Mouse (Mus musculus): ENCODE data around the gene Zcwpw1. TPM values are rescaled to one million over a fixed set of nuclear protein-coding genes. Genes with fewer than 3 reads are reported as not detected.

Zcwpw1 gene
- total RNA-seq, 1 experiment, result 33.0 TPM

DNA sequence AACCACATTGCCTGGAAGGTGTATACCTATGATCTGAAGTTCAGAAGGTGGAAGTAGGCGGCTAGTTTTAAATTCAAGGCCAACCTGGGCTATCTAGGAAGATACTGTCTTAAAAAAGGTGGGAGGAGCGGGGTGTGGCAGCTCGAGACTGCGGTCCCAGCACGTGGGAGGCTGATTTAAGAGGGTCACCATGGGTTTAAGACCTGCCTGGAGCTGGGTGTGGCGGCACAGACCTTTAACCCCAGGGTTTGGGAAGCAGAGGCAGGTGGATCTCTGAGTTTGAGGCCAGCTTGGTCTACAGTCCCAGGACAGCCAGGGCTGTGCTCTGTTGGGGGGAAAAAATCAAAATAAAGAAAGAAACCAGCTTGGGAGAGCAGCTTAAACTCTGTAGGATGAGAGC is 35.6 kb upstream of the Zcwpw1 start:
- Histone ChIP-seq H3K4me3 (ENCODE audit: insufficient read depth in 1 of 2, low read depth in 1 of 2, low read length in 2 of 2, poor library complexity in 1 of 2, severe bottlenecking in 1 of 2) (no peak overlapping the region), H3K9me3 (ENCODE audit: control insufficient read depth, insufficient read depth, low read depth, low read length) (no peaks in the 10 kb centered on the region), H3K36me3 (ENCODE audit: control insufficient read depth, insufficient read depth, low read length, poor library complexity, severe bottlenecking) (peaks cover 12% of the 10 kb centered on the region; the same call in 1 of the 2 replicates), H3K9ac (ENCODE audit: insufficient read depth, low read depth, low read length, poor library complexity, severe bottlenecking) (no peak overlapping the region), H3K4me1 (ENCODE audit: control insufficient read depth in 2 of 2, insufficient read depth in 2 of 2, low read length in 2 of 2, poor library complexity in 1 of 2) (peaks cover 6 to 45% of the 10 kb centered on the region in 2 experiments; a peak in 3 of 4 replicates), H3K27ac (ENCODE audit: insufficient read depth, low read depth, low read length, poor library complexity, severe bottlenecking) (no peak overlapping the region; the same call in 1 of the 2 replicates)
- in situ Hi-C loops (cut with MboI; ENCODE audit: low sequenced_read_pairs in 2 of 2, unreplicated experiment in 2 of 2), result no loop called here
- no peak for DNase-seq (ENCODE audit: low read depth, low spot score)
- TF ChIP-seq ZC3H11A (IDR thresholded peaks at IDR 0.05; ENCODE audit: borderline replicate concordance, low read depth, low read length) (no peak), ZNF384 (IDR thresholded peaks at IDR 0.05; ENCODE audit: low read depth, low read length) (no peak), CHD2 (IDR thresholded peaks at IDR 0.05; ENCODE audit: low read depth, low read length) (no peak)

GRCm38 (mm10) chr5:137753111-137753832 is 34.3 kb upstream of the Zcwpw1 start:
- in situ Hi-C loops (cut with MboI; ENCODE audit: low sequenced_read_pairs in 2 of 2, unreplicated experiment in 2 of 2), result no loop called here
- Histone ChIP-seq H3K27ac (ENCODE audit: insufficient read depth, low read depth, low read length, poor library complexity, severe bottlenecking) (no peak overlapping the region; the same call in 1 of the 2 replicates), H3K9ac (ENCODE audit: insufficient read depth, low read depth, low read length, poor library complexity, severe bottlenecking) (no peak overlapping the region), H3K36me3 (ENCODE audit: control insufficient read depth, insufficient read depth, low read length, poor library complexity, severe bottlenecking) (peaks cover 12% of the 10 kb centered on the region; the same call in 1 of the 2 replicates), H3K4me3 (ENCODE audit: insufficient read depth in 1 of 2, low read depth in 1 of 2, low read length in 2 of 2, poor library complexity in 1 of 2, severe bottlenecking in 1 of 2) (no peak overlapping the region), H3K9me3 (ENCODE audit: control insufficient read depth, insufficient read depth, low read depth, low read length) (no peaks in the 10 kb centered on the region), H3K4me1 (ENCODE audit: control insufficient read depth in 2 of 2, insufficient read depth in 2 of 2, low read length in 2 of 2, poor library complexity in 1 of 2) (peaks cover 5 to 46% of the 10 kb centered on the region in 2 experiments; a peak in 3 of 4 replicates)
- TF ChIP-seq CHD2 (IDR thresholded peaks at IDR 0.05; ENCODE audit: low read depth, low read length) (no peak), MAFK (IDR thresholded peaks at IDR 0.05; ENCODE audit: insufficient read depth, low read depth, low read length) (no peak), HCFC1 (IDR thresholded peaks at IDR 0.05; ENCODE audit: borderline replicate concordance, insufficient read depth, low read length) (no peak), ZNF384 (IDR thresholded peaks at IDR 0.05; ENCODE audit: low read depth, low read length) (no peak), ZC3H11A (IDR thresholded peaks at IDR 0.05; ENCODE audit: borderline replicate concordance, low read depth, low read length) (no peak)
- DNase-seq (ENCODE audit: low read depth, low spot score), result no peak

DNA sequence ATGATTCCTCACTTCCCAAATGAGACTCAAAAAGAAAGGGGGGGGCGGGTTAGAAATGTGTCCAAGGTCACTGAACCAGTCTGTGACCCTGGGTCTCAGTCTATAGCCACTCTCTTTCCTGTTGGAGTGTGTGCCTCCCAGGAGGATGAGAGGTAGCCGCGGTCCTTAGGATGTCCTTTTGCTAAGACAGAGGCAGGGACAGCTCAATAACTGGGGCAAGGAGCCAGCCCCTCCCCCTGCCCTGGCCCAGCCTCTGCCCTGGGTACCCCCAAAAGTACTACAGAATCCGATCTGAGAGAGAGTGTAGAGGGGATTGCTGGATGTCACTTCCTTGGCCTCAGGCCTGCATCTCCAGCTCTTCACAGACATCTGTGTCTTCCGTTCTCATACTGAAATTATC is 32.2 kb upstream of the Zcwpw1 start:
- no peak overlapping the region for H3K4me3 ChIP-seq (ENCODE audit: insufficient read depth in 1 of 2, low read depth in 1 of 2, low read length in 2 of 2, poor library complexity in 1 of 2, severe bottlenecking in 1 of 2)
- in situ Hi-C loops (cut with MboI; ENCODE audit: low sequenced_read_pairs in 2 of 2, unreplicated experiment in 2 of 2), result no loop called here
- TF ChIP-seq HCFC1 (IDR thresholded peaks at IDR 0.05; ENCODE audit: borderline replicate concordance, insufficient read depth, low read length), result no peak
- no peak for TF ChIP-seq CHD2 (IDR thresholded peaks at IDR 0.05; ENCODE audit: low read depth, low read length)
- no peak for TF ChIP-seq ZC3H11A (IDR thresholded peaks at IDR 0.05; ENCODE audit: borderline replicate concordance, low read depth, low read length)
- no peak for TF ChIP-seq ZNF384 (IDR thresholded peaks at IDR 0.05; ENCODE audit: low read depth, low read length)
- no peak for TF ChIP-seq MAFK (IDR thresholded peaks at IDR 0.05; ENCODE audit: insufficient read depth, low read depth, low read length)
- peaks cover 15% of the 10 kb centered on the region for H3K36me3 ChIP-seq (ENCODE audit: control insufficient read depth, insufficient read depth, low read length, poor library complexity, severe bottlenecking)
- DNase-seq (ENCODE audit: low read depth, low spot score), result no peak
- no peaks in the 10 kb centered on the region for H3K9me3 ChIP-seq (ENCODE audit: control insufficient read depth, insufficient read depth, low read depth, low read length)
- H3K27ac ChIP-seq (ENCODE audit: insufficient read depth, low read depth, low read length, poor library complexity, severe bottlenecking), result no peak overlapping the region
- H3K9ac ChIP-seq (ENCODE audit: insufficient read depth, low read depth, low read length, poor library complexity, severe bottlenecking), result no peak overlapping the region
- H3K4me1 ChIP-seq (ENCODE audit: control insufficient read depth in 2 of 2, insufficient read depth in 2 of 2, low read length in 2 of 2, poor library complexity in 1 of 2), result peaks cover 7 to 52% of the 10 kb centered on the region in 2 experiments; a peak in 3 of 4 replicates

GRCm38 (mm10) chr5:137756106-137756505 is 31.5 kb upstream of the Zcwpw1 start:
- H3K9me3 ChIP-seq (ENCODE audit: control insufficient read depth, insufficient read depth, low read depth, low read length), result no peaks in the 10 kb centered on the region
- peaks cover 7 to 48% of the 10 kb centered on the region in 2 experiments; a peak in 3 of 4 replicates for H3K4me1 ChIP-seq (ENCODE audit: control insufficient read depth in 2 of 2, insufficient read depth in 2 of 2, low read length in 2 of 2, poor library complexity in 1 of 2)
- no peak overlapping the region for H3K9ac ChIP-seq (ENCODE audit: insufficient read depth, low read depth, low read length, poor library complexity, severe bottlenecking)
- peaks cover 13% of the 10 kb centered on the region for H3K36me3 ChIP-seq (ENCODE audit: control insufficient read depth, insufficient read depth, low read length, poor library complexity, severe bottlenecking)
- in situ Hi-C loops (cut with MboI; ENCODE audit: low sequenced_read_pairs in 2 of 2, unreplicated experiment in 2 of 2), result no loop called here
- DNase-seq (ENCODE audit: low read depth, low spot score), result no peak
- no peak overlapping the region for H3K4me3 ChIP-seq (ENCODE audit: insufficient read depth in 1 of 2, low read depth in 1 of 2, low read length in 2 of 2, poor library complexity in 1 of 2, severe bottlenecking in 1 of 2)
- TF ChIP-seq MAFK (IDR thresholded peaks at IDR 0.05; ENCODE audit: insufficient read depth, low read depth, low read length) (no peak), ZC3H11A (IDR thresholded peaks at IDR 0.05; ENCODE audit: borderline replicate concordance, low read depth, low read length) (no peak), ZNF384 (IDR thresholded peaks at IDR 0.05; ENCODE audit: low read depth, low read length) (no peak), CHD2 (IDR thresholded peaks at IDR 0.05; ENCODE audit: low read depth, low read length) (no peak), HCFC1 (IDR thresholded peaks at IDR 0.05; ENCODE audit: borderline replicate concordance, insufficient read depth, low read length) (no peak)
- no peak overlapping the region for H3K27ac ChIP-seq (ENCODE audit: insufficient read depth, low read depth, low read length, poor library complexity, severe bottlenecking)
